Mouse (Mus musculus) liver, embryonic 14.5 days (tissue): ENCODE results near the gene Ilf2.

Source experiments
- CTCF ChIP-seq: IDR thresholded peaks from 2 replicates; pipeline ENCODE4 v1.5.1; 2016; ENCODE audit warnings: antibody characterized with exemption, low read depth, control low read depth
- EP300 ChIP-seq: IDR thresholded peaks from 2 replicates; pipeline ENCODE4 v1.6.1; 2016; ENCODE audit warnings: antibody characterized with exemption, low read depth

DNA sequence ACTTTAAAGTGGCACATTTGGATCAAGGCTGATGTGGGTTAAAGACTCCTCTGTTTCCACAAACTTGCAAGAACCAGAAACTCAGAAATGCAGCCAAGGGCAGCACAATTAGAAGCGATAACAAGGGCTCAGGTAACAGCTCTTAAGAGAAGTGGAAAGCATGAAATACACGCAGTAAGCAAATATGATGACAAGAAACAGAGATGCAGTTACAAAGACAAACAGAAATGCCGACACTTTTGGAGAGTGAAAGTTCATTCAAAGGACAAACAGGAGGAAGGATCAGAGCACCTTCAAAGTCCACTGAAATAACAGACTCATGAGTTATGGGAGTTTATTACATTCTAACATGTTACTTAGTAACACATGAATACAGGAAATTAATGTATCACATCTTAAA lies 30.4 kb downstream of the Ilf2 start:
- no peak for TF ChIP-seq CTCF
- no peak for TF ChIP-seq EP300
